Mouse (Mus musculus) kidney, adult 10 weeks (tissue): ENCODE measurements around the gene Gm13124. TPM values are rescaled to one million over a fixed set of nuclear protein-coding genes. Genes with fewer than 3 reads are reported as not detected.

Source experiments
- polyA plus RNA-seq: library from polyadenylated mRNA; stranded (reverse); fragments of 350-450 nt; fragmentation: Illumina TruSeq; extraction: RNeasy Lipid Tissue Mini Kit (QIAGEN cat#74804); gene quantifications from one replicate; pipeline ENCODE4 v1.2.3, GENCODE M21; 2014; ENCODE audit warnings: low read depth, low replicate concordance

Gene Gm13124
- polyA plus RNA-seq: not detected

DNA sequence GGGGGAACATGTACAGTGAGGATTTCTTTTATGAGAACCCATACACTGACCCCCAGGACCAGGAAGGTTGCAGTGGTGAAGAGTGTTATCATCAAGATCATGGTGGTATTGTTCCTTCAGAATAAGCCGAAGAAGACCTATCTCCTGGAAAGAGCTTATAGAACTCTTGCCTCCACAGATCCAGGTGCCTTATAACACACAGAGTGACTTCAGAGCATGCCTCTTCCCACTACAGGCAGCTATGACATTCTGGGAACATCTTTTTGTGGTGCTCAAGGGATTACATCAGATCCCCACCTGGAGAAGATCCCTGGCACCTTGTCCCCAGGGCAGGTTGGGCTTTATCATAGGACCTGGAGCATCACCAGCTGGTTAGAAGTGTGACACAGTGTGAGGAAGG lies at the start of gene Gm13124:
Gene Gm13124 (minus strand): TSS at position 101 of the 400 bp plus-strand sequence.

DNA sequence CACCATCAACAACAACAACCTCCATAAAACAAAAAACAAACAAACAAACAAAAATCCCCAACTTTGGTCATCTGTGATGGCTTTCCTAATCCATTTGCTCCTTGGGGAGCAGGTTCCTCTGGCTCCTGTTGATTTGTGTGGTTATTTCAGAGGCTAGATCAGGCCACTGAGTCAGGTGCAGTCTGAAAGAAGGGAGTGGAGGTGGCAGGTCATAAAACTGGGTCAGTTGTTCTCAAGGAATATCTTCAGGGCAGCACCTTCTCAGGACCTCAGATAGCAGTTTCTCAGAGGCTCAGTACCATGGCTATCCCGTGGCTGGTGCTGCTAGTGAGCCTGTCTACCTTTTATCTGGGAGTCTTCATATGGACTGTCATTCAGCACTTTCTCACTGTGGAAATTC lies 48.5 kb upstream of the Gm13124 start, which contains the start of gene Aadacl4:
Gene Aadacl4 (plus strand): TSS at position 301 of the 400 bp plus-strand sequence.

DNA sequence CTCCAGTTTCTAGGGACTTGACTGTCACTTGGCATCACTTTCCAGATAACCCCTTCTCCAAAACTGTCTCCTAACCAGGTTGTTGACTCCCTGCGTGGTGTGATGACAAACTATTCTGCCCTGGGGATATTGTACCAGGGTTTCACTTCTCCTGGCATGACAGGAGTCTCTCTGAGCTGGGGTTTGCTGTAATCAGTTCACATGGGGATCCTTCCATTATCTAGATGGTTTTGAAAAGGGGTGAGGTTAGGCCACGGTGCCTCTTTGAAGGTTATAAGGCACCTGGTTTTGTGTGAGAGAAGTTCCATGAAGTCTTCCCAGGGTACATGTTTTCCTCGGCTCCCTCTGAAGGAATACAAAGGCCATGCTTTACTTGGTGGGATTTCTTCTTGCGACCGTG lies 45.4 kb downstream of the Gm13124 start, which contains the start of gene 9430007A20Rik:
Gene 9430007A20Rik (plus strand): TSS at position 301 of the 400 bp plus-strand sequence.

Other genes starting within 250 kb of the Gm13124 start
- not detected for gene Gm13128, start 234.9 kb downstream of the Gm13124 start, polyA plus RNA-seq
- not detected for gene Gm13119, start 207.2 kb downstream of the Gm13124 start, polyA plus RNA-seq
- not detected for gene Pramef20, start 187.2 kb downstream of the Gm13124 start, polyA plus RNA-seq
- gene Pramef12, start 156.7 kb downstream of the Gm13124 start, polyA plus RNA-seq: 0.24 TPM
- not detected for gene 1700012P22Rik, start 126.4 kb downstream of the Gm13124 start, polyA plus RNA-seq
- not detected for gene Gm9944, start 111.8 kb downstream of the Gm13124 start, polyA plus RNA-seq
- gene Aadacl3, start 101.4 kb downstream of the Gm13124 start, polyA plus RNA-seq: not detected
- not detected for gene 9430007A20Rik, start 45.3 kb downstream of the Gm13124 start, polyA plus RNA-seq
- not detected for gene Aadacl4, start 48.6 kb upstream of the Gm13124 start, polyA plus RNA-seq
- gene Gm436, start 121.2 kb upstream of the Gm13124 start, polyA plus RNA-seq: not detected
- not detected for gene Gm13178, start 156.3 kb upstream of the Gm13124 start, polyA plus RNA-seq
- not detected for gene Gm438, start 221.4 kb upstream of the Gm13124 start, polyA plus RNA-seq